Mouse (Mus musculus) heart, embryonic 12.5 days (tissue): ENCODE measurements at regions not wholly inside any gene's neighbourhood (a gene's known extent, or its start where the extent isn't known, plus 50 kb on each side); places are given as distances from the start of the nearest gene placed in this dataset.

Experiments
- ATAC-seq: fragments of 200-750 bp; cut with Nextera tagmentation; 2 replicates; pipeline ENCODE4 v1.8.0; 2017; ENCODE audit warnings: moderate TSS enrichment, moderate library complexity; ENCODE audit not compliant: insufficient number of reproducible peaks, low FRiP score
- H3K27ac ChIP-seq: fragments of 300-500 bp; sonication (generic); 2 replicates; pipeline ENCODE4 v1.5.1; 2016; ENCODE audit warnings: mild to moderate bottlenecking, moderate library complexity; ENCODE audit not compliant: poor library complexity, severe bottlenecking
- H3K27me3 ChIP-seq: fragments of 300-500 bp; sonication (generic); replicated peaks from 2 replicates; pipeline ENCODE4 v1.6.1; 2016; ENCODE audit warnings: mild to moderate bottlenecking, moderate library complexity
- H3K36me3 ChIP-seq: fragments of 300-500 bp; sonication (generic); 2 replicates; pipeline ENCODE4 v1.6.1; 2016; ENCODE audit warnings: mild to moderate bottlenecking, moderate library complexity
- H3K4me1 ChIP-seq: fragments of 300-500 bp; sonication (generic); replicated peaks from 2 replicates; pipeline ENCODE4 v1.6.1; 2016; ENCODE audit warnings: mild to moderate bottlenecking
- H3K4me2 ChIP-seq: fragments of 300-500 bp; sonication (generic); 2 replicates; pipeline ENCODE4 v1.6.1; 2016; ENCODE audit warnings: mild to moderate bottlenecking, moderate library complexity
- H3K4me3 ChIP-seq: fragments of 300-500 bp; sonication (generic); 2 replicates; pipeline ENCODE4 v1.5.1; 2016; ENCODE audit warnings: mild to moderate bottlenecking
- H3K9ac ChIP-seq: fragments of 300-500 bp; sonication (generic); 2 replicates; pipeline ENCODE4 v1.6.1; 2016; ENCODE audit warnings: mild to moderate bottlenecking, moderate library complexity
- H3K9me3 ChIP-seq: fragments of 300-500 bp; sonication (generic); replicated peaks from 2 replicates; pipeline ENCODE4 v1.6.1; 2016; ENCODE audit warnings: mild to moderate bottlenecking, moderate library complexity
- WGBS: fragments of 180-500 bp; shearing (Covaris S2); methylation state at CpG from one replicate; pipeline ENCODE4 v1.1.7; 2016; 5-methylcytosine and 5-hydroxymethylcytosine counted together

DNA sequence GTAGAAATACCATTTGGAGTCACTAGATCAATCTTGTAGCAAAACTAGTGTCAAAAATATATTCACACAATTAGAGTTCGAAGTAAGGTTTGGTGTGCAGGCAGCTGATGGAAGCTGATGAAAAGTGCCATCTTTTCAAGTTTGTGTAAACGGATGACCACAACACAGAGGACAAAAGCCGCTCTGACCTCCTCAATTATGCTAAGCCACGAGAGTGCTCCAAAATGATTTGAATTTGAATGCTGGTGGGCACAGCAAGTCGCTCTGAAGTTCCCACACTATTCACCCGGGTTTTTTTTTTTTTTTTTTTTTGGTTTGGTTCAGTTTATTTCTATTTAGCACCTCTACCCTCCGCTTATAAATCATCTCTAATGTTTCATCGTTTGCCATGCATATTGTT lies 68.5 kb upstream of the Pitx2 start:
- Histone ChIP-seq H3K27ac (no peak overlapping the region), H3K9me3 (no peaks in the 10 kb centered on the region), H3K27me3 (no peaks in the 10 kb centered on the region), H3K36me3 (no peaks in the 10 kb centered on the region), H3K4me3 (no peak overlapping the region), H3K9ac (no peak overlapping the region), H3K4me2 (no peak overlapping the region), H3K4me1 (0 out of 2 replicates have a peak, but pooled peaks cover 5% of the 10 kb centered on the region)
- ATAC-seq: no peak
- WGBS: 72% methylated on average over 8 of the region's 8 CpGs

DNA sequence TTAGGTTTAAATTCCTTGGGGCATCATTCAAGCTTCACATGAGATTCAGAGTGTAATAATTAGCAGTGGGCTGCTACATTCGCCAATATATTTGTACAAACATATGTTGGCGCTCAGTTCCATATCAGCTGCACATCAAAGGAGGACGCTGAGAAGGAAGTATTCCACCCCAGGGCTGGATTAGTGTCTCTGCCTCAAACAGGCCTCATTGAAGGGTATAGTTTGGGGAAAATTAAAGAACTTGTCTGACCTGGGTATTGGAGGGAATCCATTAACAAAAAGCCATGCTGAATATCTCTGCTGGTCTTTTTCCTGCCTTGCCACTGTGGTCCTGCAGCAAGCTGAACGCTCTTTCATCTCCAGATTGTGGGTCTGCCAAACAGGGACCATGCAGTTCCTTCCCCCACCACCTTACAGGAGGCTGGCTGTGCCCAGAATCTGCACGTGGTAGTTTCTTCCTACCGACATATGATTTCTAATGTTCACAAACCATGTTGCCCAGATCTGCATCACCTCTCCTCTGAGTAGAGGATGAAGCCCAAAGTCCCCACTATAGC lies 67.7 kb upstream of the Pitx2 start:
- no peaks in the 10 kb centered on the region for H3K27me3 ChIP-seq
- no peak overlapping the region for H3K4me3 ChIP-seq
- no peak overlapping the region for H3K9ac ChIP-seq
- no peak for ATAC-seq
- H3K4me2 ChIP-seq: no peak overlapping the region
- no peaks in the 10 kb centered on the region for H3K9me3 ChIP-seq
- WGBS: 60% methylated on average over 6 of the region's 6 CpGs
- no peak overlapping the region for H3K27ac ChIP-seq
- H3K4me1 ChIP-seq: 0 out of 2 replicates have a peak, but pooled peaks cover 5% of the 10 kb centered on the region
- no peaks in the 10 kb centered on the region for H3K36me3 ChIP-seq
